Mouse (Mus musculus) myocyte (in vitro differentiated cells): Measurements from ENCODE around the gene Cd72.

ENCODE experiments used
- CEBPB ChIP-seq: IDR thresholded peaks from 2 replicates; pipeline ENCODE4 v1.6.1; 2011; ENCODE audit warnings: mild to moderate bottlenecking, moderate library complexity; ENCODE audit not compliant: poor library complexity, insufficient read depth, severe bottlenecking
- MYOD1 ChIP-seq, 3 experiments: IDR thresholded peaks; one replicate each; pipeline ENCODE4 v1.6.1; 2011; ENCODE audit warnings: control low read depth in 2 of 3, low read depth in 2 of 3, mild to moderate bottlenecking in 2 of 3, moderate library complexity in 1 of 3; ENCODE audit not compliant: insufficient read length in 2 of 3, control insufficient read depth in 1 of 3
- POLR2A ChIP-seq: IDR thresholded peaks from one replicate; pipeline ENCODE4 v1.6.1; 2011; ENCODE audit warnings: low read depth, mild to moderate bottlenecking, control low read depth, moderate library complexity; ENCODE audit not compliant: insufficient read length
- SRF ChIP-seq: IDR thresholded peaks from one replicate; pipeline ENCODE4 v1.6.1; 2011; ENCODE audit warnings: low read depth; ENCODE audit not compliant: control insufficient read depth, insufficient read length

DNA sequence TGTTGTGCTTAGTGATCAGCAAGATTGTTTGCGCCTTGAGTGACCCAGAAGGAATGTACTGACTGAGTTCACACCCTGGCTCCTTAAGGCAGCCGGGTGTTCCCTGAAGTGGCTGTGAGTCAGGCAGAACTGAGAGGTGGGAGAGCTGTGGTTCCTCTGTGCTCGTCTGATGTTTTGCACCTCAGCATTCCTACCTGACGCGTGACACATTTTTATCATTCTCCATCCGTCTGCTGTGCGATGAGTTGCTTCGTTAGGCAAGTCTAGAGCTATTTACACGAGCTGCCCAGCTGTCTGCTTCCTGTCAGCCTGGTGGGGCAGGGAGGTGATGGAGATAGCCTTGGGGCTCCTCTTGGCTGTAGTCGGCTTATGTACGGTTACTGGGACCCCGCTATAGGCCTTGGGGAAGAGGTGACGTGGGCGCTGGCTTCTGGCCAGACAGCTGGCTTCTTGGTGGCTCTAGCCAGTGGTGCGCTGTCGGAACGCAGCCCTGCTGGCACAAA is 55.5 kb downstream of the Cd72 start:
- peak; percentile 41; the same call in 1 of the 2 replicates for TF ChIP-seq CEBPB
- no peak for TF ChIP-seq POLR2A
- TF ChIP-seq MYOD1 (IDR thresholded peaks at IDR 0.05; ENCODE audit: control insufficient read depth in 1 of 3, insufficient read length in 2 of 3, low read depth in 2 of 3): peak in 1 of 3 experiments; percentile 52
- no peak for TF ChIP-seq SRF
